Mouse (Mus musculus) E14TG2a.4 (cell line): ENCODE measurements around the gene Uvssa.

ENCODE experiments used
- CTCF ChIP-seq: conservative IDR thresholded peaks from 2 replicates; pipeline ENCODE4 v1.5.1; 2014; ENCODE audit warnings: low read length
- POU5F1 ChIP-seq: IDR thresholded peaks from 2 replicates; pipeline ENCODE4 v1.6.1; 2014; ENCODE audit warnings: low read length, borderline replicate concordance

DNA sequence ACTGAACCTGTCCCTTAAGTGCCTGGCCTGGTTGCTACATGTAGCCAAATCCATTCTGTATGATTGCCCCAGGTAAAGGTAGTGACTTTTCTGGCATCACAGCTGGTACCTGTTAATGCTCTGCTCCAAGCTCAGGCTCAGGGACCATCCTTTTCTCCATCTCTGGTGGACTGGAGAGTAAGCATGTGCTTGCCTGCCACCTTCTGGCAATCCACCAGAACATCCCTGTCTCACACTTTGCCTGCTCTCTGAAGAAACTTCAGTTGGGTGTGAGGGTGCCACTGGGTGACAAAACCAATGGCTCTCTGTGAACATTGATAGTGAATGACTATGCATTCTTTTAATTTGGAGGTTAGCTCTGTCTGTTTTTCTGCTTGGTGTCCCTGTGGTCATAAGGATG lies 7.2 kb upstream of the Uvssa start:
- TF ChIP-seq CTCF (0 out of 2 replicates have a peak, but pooled peaks have one; percentile 10), POU5F1 (no peak)
